Mouse (Mus musculus): ENCODE data around the gene Cdh12. TPM values are rescaled to one million over a fixed set of nuclear protein-coding genes. Genes with fewer than 3 reads are reported as not detected.

Cdh12 gene
- polyA plus RNA-seq, 1 experiment, result not detected

DNA sequence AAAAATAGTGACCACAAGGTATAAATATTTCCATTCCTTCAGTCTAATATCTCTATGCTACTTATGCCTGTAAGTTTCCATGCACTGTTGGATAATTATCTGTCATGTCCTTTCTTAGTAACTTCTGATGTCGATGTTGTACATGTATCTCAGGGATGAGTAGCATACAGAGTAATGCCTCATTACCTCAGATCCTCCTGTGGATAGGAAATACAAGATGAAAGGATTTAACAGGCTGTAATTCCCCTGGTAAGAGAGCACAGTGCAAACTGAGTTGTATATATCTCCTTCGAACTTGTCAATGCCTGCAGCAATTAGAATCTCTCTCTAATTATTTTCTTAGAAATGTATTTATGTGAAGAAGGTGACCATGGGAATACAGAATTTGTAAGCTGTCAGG is 233.7 kb downstream of the Cdh12 start:
- no peaks in the 10 kb centered on the region for H3K9me3 ChIP-seq
- H3K27me3 ChIP-seq (replicated peaks), result no peaks in the 10 kb centered on the region
- H3K4me1 ChIP-seq, result no peaks in the 10 kb centered on the region
- no peak for TF ChIP-seq GATA1 (IDR thresholded peaks at IDR 0.05; ENCODE audit: borderline replicate concordance, low read length)
- no peak for TF ChIP-seq FLI1 (IDR thresholded peaks at IDR 0.05; ENCODE audit: low read length)
- no peaks in the 10 kb centered on the region for H3K36me3 ChIP-seq (replicated peaks; ENCODE audit: low read length)
- H3K4me3 ChIP-seq (replicated peaks), result no peak overlapping the region

DNA sequence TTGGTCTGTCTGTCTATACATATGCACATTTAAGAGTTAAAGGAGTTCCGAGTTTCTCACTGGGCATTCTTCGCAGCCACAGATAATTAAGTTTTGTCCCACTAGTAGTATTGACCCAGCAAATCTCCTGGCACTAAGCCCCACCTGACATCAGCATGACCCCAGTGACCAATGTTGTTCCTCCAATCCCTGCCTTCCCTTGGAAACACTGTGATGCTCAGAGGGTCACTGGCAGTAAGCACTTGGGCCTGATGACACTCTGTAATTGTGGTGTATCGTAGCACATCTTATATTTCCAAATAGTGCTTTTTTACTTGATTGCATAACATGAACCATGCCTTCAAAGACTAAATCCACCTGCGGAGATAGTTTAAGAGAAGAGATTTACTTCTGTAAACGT is 235.1 kb downstream of the Cdh12 start:
- H3K4me3 ChIP-seq (replicated peaks), result no peak overlapping the region
- no peaks in the 10 kb centered on the region for H3K9me3 ChIP-seq
- H3K27me3 ChIP-seq (replicated peaks), result no peaks in the 10 kb centered on the region
- H3K36me3 ChIP-seq (replicated peaks; ENCODE audit: low read length), result no peaks in the 10 kb centered on the region
- no peak for TF ChIP-seq GATA1 (IDR thresholded peaks at IDR 0.05; ENCODE audit: borderline replicate concordance, low read length)
- TF ChIP-seq FLI1 (IDR thresholded peaks at IDR 0.05; ENCODE audit: low read length), result no peak
- no peaks in the 10 kb centered on the region for H3K4me1 ChIP-seq

DNA sequence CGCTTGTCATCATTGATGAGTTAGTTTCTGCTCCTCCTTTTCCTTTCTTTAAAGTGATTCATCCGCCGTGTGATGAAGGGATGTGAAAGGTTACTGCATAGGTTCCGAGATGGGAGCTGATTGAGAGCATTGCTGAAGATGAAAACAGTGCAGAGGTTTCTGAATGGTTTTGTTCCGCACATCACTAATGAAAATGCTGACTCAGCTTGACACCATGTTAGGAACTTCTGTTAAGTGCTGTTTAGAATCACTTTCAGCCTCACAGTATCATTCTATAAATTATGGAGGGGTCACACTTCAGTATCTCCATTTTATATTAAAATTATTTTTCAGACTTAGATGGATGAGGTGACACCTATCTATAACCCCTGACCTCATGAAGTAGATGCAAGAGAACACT is 247.2 kb downstream of the Cdh12 start:
- no peaks in the 10 kb centered on the region for H3K36me3 ChIP-seq (replicated peaks; ENCODE audit: low read length)

DNA sequence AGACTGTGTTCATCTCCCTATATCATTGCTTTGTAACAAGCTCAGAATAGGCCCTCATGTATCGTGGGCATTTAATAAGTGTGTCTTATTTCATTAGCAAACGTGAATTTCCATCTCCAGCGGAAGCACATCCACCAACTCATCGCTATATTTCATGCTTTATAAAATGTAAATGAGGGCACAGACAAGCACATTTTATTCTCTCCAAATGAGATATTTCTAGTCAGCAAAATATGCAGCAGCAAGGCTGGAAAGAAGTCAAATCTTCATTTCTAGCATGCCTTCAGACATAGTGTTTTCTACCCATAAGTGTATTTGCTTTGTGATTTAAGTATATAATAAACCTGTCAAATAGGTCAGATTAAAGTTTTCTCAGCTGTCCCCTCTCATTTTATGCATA is 262.8 kb downstream of the Cdh12 start:
- Histone ChIP-seq H3K4me1 (no peaks in the 10 kb centered on the region), H3K4me3 (replicated peaks) (no peak overlapping the region), H3K36me3 (replicated peaks; ENCODE audit: low read length) (no peaks in the 10 kb centered on the region), H3K27me3 (replicated peaks) (no peaks in the 10 kb centered on the region), H3K9me3 (no peaks in the 10 kb centered on the region)
- no peak for TF ChIP-seq GATA1 (IDR thresholded peaks at IDR 0.05; ENCODE audit: borderline replicate concordance, low read length)

More for the DNA sequence above, 247.2 kb downstream of the Cdh12 start:
- Histone ChIP-seq H3K27me3 (replicated peaks) (no peaks in the 10 kb centered on the region), H3K4me3 (replicated peaks) (no peak overlapping the region), H3K4me1 (no peaks in the 10 kb centered on the region), H3K9me3 (no peaks in the 10 kb centered on the region)
- no peak for TF ChIP-seq FLI1 (IDR thresholded peaks at IDR 0.05; ENCODE audit: low read length)
- no peak for TF ChIP-seq GATA1 (IDR thresholded peaks at IDR 0.05; ENCODE audit: borderline replicate concordance, low read length)

DNA sequence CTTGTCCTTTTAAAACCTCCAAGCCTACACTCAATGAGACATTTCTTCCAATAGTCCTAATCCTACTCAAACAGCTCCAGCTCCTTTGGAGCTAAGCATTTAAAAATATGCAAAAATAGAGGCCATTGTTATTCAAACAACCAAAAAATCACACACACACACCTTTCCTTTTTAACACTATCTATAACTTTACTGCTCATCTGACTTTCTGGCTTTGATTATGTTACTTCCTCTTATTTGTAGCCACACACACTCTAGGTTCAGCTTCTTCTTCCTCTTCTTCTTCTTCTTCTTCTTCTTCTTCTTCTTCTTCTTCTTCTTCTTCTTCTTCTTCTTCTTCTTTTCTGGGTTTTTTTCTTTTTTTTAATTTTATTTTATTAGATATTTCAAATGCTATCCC is 323.2 kb downstream of the Cdh12 start:
- Histone ChIP-seq H3K4me1 (no peaks in the 10 kb centered on the region), H3K27me3 (replicated peaks) (no peaks in the 10 kb centered on the region), H3K9me3 (peaks cover 4% of the 10 kb centered on the region), H3K36me3 (replicated peaks; ENCODE audit: low read length) (no peaks in the 10 kb centered on the region), H3K4me3 (replicated peaks) (no peak overlapping the region)
- TF ChIP-seq GATA1 (IDR thresholded peaks at IDR 0.05; ENCODE audit: borderline replicate concordance, low read length) (no peak), FLI1 (IDR thresholded peaks at IDR 0.05; ENCODE audit: low read length) (no peak)

DNA sequence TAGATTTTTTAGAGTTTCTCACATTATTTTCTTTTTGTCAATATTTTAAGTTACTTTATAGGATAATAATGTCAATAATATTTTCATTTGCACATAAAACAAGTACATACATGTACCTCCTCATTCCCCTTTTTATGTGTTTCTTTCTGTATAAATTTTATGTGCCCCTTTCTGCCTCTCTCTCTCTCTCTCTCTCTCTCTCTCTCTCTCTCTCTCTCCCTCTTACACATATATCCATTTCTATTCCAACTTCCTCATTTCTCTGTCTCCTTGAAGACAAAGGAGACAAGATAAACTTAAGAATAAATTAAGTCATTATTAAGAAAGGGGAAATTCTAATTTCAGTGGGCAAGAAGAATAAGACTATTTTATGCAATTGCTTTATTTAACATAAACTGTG is 324.4 kb downstream of the Cdh12 start:
- peaks cover 4% of the 10 kb centered on the region for H3K9me3 ChIP-seq
- H3K27me3 ChIP-seq (replicated peaks), result no peaks in the 10 kb centered on the region
- TF ChIP-seq GATA1 (IDR thresholded peaks at IDR 0.05; ENCODE audit: borderline replicate concordance, low read length) (no peak), FLI1 (IDR thresholded peaks at IDR 0.05; ENCODE audit: low read length) (no peak)
- no peak overlapping the region for H3K4me3 ChIP-seq (replicated peaks)
- H3K36me3 ChIP-seq (replicated peaks; ENCODE audit: low read length), result no peaks in the 10 kb centered on the region
- no peaks in the 10 kb centered on the region for H3K4me1 ChIP-seq

DNA sequence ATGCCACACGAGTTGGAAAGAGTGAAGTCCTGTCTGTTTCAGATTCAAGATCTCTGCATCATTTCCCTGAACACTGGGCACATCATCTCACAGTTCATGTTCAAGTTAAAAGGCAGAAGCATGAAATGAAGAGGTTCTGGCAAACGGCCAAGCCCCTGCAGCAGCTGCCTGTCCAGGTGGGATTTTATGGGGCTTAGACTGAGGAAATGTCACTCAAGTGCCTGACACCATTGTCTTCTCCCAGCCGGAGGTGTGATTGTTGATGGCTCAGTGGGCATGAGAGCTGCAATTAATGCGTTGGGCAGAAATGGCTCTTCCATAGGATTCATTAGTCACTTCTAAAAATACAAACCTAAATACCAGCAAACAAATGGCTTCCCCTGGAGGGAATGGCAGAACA is 347.9 kb downstream of the Cdh12 start:
- Histone ChIP-seq H3K27me3 (replicated peaks) (no peaks in the 10 kb centered on the region), H3K36me3 (replicated peaks; ENCODE audit: low read length) (no peaks in the 10 kb centered on the region), H3K4me1 (no peaks in the 10 kb centered on the region), H3K9me3 (no peaks in the 10 kb centered on the region), H3K4me3 (replicated peaks) (no peak overlapping the region)
- TF ChIP-seq FLI1 (IDR thresholded peaks at IDR 0.05; ENCODE audit: low read length) (no peak), GATA1 (IDR thresholded peaks at IDR 0.05; ENCODE audit: borderline replicate concordance, low read length) (no peak)

DNA sequence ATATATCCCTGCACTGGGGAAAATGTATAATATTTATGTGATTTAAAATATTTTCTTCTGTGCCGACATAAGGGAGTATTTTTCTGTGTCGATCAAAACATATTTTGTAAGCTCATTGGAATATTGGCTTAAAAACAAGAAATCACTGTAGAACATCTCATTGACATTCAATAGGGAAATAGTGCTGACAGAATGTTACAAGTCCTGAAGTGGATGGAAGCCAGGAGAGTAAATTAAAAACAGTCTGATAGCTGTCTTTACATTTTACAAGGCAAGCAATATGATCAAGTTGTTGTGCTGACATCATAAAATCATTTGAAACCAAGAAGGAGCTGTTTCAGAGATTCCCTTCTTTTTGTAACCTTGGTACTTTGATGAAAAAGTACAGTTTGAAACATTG is 349.5 kb downstream of the Cdh12 start:
- H3K4me3 ChIP-seq (replicated peaks), result no peak overlapping the region

DNA sequence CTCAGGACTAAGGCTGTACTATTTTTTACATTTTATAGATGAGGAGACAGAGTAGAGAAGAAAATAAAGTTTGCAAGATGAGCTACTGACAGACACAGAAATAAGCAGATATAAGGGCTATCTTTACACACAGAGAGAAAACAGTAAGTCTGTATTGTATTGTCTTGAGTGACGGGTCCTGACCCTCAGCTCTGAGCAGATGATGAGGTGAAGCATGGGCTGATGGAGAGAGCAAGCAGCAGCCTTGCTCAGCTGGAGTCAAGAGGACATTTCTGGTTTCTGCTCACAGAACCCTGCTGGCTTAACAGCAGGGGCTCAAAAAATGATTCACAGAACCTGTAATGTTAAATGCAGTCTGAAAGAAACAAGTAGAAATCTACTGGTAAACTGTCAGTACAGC is 386.8 kb downstream of the Cdh12 start:
- TF ChIP-seq FLI1 (IDR thresholded peaks at IDR 0.05; ENCODE audit: low read length), result no peak
- TF ChIP-seq GATA1 (IDR thresholded peaks at IDR 0.05; ENCODE audit: borderline replicate concordance, low read length), result no peak
- H3K27me3 ChIP-seq (replicated peaks), result no peaks in the 10 kb centered on the region
- H3K36me3 ChIP-seq (replicated peaks; ENCODE audit: low read length), result no peaks in the 10 kb centered on the region
- no peaks in the 10 kb centered on the region for H3K4me1 ChIP-seq
- H3K9me3 ChIP-seq, result no peaks in the 10 kb centered on the region
- H3K4me3 ChIP-seq (replicated peaks), result no peak overlapping the region

More for the DNA sequence above, 349.5 kb downstream of the Cdh12 start:
- TF ChIP-seq FLI1 (IDR thresholded peaks at IDR 0.05; ENCODE audit: low read length) (no peak), GATA1 (IDR thresholded peaks at IDR 0.05; ENCODE audit: borderline replicate concordance, low read length) (no peak)
- no peaks in the 10 kb centered on the region for H3K9me3 ChIP-seq
- no peaks in the 10 kb centered on the region for H3K36me3 ChIP-seq (replicated peaks; ENCODE audit: low read length)
- no peaks in the 10 kb centered on the region for H3K27me3 ChIP-seq (replicated peaks)
- no peaks in the 10 kb centered on the region for H3K4me1 ChIP-seq

DNA sequence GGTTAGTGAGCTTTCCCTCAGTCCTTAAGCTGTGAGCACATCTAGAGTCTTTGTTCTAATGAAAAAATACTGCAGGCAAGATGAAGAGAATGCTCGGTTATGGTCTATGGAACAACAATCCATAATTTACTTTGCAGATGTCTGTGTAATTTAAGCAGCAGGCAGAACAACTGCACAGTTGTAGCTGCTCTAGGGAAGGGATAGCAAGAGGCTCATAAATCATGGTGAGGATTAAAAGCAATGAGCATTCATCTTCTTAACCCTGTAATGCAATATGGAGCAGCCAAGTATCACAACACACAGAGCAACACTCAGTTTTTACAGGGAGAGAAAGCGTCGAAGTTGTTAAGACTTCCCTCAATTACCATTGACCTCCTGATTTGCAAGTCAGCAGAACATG is 387.9 kb downstream of the Cdh12 start:
- no peak for TF ChIP-seq GATA1 (IDR thresholded peaks at IDR 0.05; ENCODE audit: borderline replicate concordance, low read length)
- TF ChIP-seq FLI1 (IDR thresholded peaks at IDR 0.05; ENCODE audit: low read length), result no peak
- Histone ChIP-seq H3K27me3 (replicated peaks) (no peaks in the 10 kb centered on the region), H3K4me3 (replicated peaks) (no peak overlapping the region), H3K4me1 (no peaks in the 10 kb centered on the region), H3K36me3 (replicated peaks; ENCODE audit: low read length) (no peaks in the 10 kb centered on the region), H3K9me3 (no peaks in the 10 kb centered on the region)

DNA sequence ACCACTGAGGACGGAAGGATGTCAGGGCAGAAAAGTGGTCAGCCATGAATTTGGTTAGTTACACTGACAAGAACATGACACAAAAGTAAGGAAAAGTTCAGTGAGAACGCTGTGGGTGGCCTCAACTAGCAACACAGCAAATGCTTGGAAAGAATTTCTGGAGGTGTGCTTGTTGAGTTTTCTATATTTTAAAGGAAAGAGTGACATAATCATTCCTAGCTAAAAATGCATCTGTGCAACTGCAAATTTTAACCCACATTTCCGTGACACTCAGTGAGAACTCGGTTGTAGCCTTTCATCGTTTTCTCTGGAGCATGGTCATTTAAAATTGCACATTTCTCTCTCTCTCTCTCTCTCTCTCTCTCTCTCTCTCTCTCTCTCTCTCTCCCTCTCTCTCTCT is 392.4 kb downstream of the Cdh12 start:
- H3K27me3 ChIP-seq (replicated peaks), result no peaks in the 10 kb centered on the region
- no peak for TF ChIP-seq GATA1 (IDR thresholded peaks at IDR 0.05; ENCODE audit: borderline replicate concordance, low read length)
- TF ChIP-seq FLI1 (IDR thresholded peaks at IDR 0.05; ENCODE audit: low read length), result no peak
- no peaks in the 10 kb centered on the region for H3K36me3 ChIP-seq (replicated peaks; ENCODE audit: low read length)
- no peak overlapping the region for H3K4me3 ChIP-seq (replicated peaks)
- no peaks in the 10 kb centered on the region for H3K4me1 ChIP-seq
- H3K9me3 ChIP-seq, result no peaks in the 10 kb centered on the region
